Mouse (Mus musculus): ENCODE measurements at regions not wholly inside any gene's neighbourhood (a gene's known extent, or its start where the extent isn't known, plus 50 kb on each side); places are given as distances from the start of the nearest gene placed in this dataset.

DNA sequence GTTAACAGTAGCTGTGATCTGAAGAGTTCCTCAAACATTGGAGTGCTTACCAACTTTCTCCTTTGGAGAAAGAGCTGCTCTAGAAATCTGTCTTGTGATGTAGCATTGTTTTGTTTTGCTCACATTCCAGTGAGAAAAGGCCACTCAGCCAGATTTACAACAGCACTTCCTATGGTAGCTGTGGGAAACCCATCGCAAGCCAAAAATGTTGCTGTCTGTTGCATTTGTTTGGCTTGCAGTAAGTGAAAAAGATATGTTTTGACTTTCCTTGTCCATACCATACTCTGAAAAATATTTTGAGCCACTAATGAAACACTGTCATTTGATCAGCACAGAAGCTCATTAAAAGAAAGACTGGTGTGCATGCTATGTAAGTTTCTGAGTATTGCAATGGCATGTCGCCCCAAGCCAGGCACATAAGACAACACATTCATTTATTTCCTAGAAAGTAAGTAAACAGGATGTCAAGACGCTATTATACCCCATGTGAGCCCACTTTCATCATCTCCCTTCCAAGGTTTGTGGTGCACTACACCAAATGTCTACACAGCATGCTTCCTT lies 66.2 kb downstream of the Car2 start:
- no peak for DNase-seq (ENCODE audit: low spot score)
- no peak overlapping the region for H3K4me3 ChIP-seq (ENCODE audit: low read depth, low read length)
- no peaks in the 10 kb centered on the region for H3K27me3 ChIP-seq (replicated peaks; ENCODE audit: control insufficient read depth, insufficient read depth, low read length)
- H3K9ac ChIP-seq (ENCODE audit: low read length): no peak overlapping the region
- ATAC-seq (replicated peaks; ENCODE audit: low FRiP score, low TSS enrichment, low read depth): no peak
- no peaks in the 10 kb centered on the region for H3K4me1 ChIP-seq (replicated peaks; ENCODE audit: control insufficient read depth, insufficient read depth, low read length)
- no peak overlapping the region for H3K4me2 ChIP-seq (ENCODE audit: low read length)
- H3K36me3 ChIP-seq (ENCODE audit: control insufficient read depth, insufficient read depth, low read length): no peaks in the 10 kb centered on the region
- no peak overlapping the region for H3K27ac ChIP-seq (ENCODE audit: low read depth)
- 61% methylated on average over 3 of the region's 3 CpGs for WGBS
- H3K9me3 ChIP-seq (ENCODE audit: control insufficient read depth, low read length): no peaks in the 10 kb centered on the region

DNA sequence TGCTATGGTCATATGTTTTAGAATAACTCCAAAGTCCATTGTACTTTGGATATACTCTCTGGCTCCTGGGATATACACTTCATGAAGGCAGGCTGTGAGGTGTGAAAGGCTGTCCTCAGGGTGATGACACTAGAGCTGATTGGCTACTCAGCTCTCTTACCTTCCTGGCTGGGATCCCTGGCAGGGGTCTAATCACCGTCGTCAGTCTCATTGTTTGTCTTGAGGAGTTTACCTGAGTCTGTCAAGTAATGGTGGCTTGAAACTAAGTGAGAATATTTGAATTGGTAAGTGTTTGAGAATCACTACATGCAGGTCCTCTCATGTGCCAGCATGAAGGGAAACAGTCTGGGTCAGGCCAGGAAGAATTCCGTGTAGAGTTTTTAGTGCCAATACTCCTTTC lies 66.9 kb downstream of the Car2 start:
- 44% methylated on average over 3 of the region's 3 CpGs for WGBS
- no peaks in the 10 kb centered on the region for H3K27me3 ChIP-seq (replicated peaks; ENCODE audit: control insufficient read depth, insufficient read depth, low read length)
- no peaks in the 10 kb centered on the region for H3K4me1 ChIP-seq (replicated peaks; ENCODE audit: control insufficient read depth, insufficient read depth, low read length)
- no peak overlapping the region for H3K27ac ChIP-seq (ENCODE audit: low read depth)
- H3K4me3 ChIP-seq (ENCODE audit: low read depth, low read length): no peak overlapping the region
- ATAC-seq (replicated peaks; ENCODE audit: low FRiP score, low TSS enrichment, low read depth): no peak
- H3K36me3 ChIP-seq (ENCODE audit: control insufficient read depth, insufficient read depth, low read length): no peaks in the 10 kb centered on the region
- H3K9ac ChIP-seq (ENCODE audit: low read length): no peak overlapping the region
- no peak overlapping the region for H3K4me2 ChIP-seq (ENCODE audit: low read length)
- no peaks in the 10 kb centered on the region for H3K9me3 ChIP-seq (ENCODE audit: control insufficient read depth, low read length)
- no peak for DNase-seq (ENCODE audit: low spot score)

DNA sequence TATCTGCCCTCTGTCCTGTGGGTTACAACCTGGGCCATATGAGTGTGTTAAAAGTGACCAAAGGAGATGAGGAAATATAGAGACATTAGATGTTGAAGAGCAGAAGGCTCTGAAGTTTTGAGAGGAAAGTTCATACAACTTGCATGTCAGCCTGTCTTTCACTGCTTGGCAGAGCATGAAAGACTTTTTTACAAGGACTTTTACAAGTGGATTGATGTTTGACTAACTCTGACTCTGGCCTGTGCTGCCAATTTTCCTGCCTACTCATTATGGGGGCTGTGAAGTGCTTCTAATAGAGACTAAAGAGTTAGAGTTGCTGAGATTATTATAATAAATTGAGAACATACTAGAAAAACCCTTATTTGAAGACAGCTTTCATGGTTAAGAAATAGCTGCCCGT lies 71.4 kb downstream of the Car2 start:
- no peak overlapping the region for H3K9ac ChIP-seq (ENCODE audit: low read length)
- WGBS: 82% methylated on average over 1 of the region's 1 CpGs
- DNase-seq (ENCODE audit: low spot score) (no peak), ATAC-seq (replicated peaks; ENCODE audit: low FRiP score, low TSS enrichment, low read depth) (no peak)
- H3K4me3 ChIP-seq (ENCODE audit: low read depth, low read length): no peak overlapping the region
- H3K27ac ChIP-seq (ENCODE audit: low read depth): no peak overlapping the region
- H3K4me2 ChIP-seq (ENCODE audit: low read length): no peak overlapping the region
- no peaks in the 10 kb centered on the region for H3K4me1 ChIP-seq (replicated peaks; ENCODE audit: control insufficient read depth, insufficient read depth, low read length)
- H3K9me3 ChIP-seq (ENCODE audit: control insufficient read depth, low read length): no peaks in the 10 kb centered on the region
- H3K27me3 ChIP-seq (replicated peaks; ENCODE audit: control insufficient read depth, insufficient read depth, low read length): no peaks in the 10 kb centered on the region
- H3K36me3 ChIP-seq (ENCODE audit: control insufficient read depth, insufficient read depth, low read length): no peaks in the 10 kb centered on the region

DNA sequence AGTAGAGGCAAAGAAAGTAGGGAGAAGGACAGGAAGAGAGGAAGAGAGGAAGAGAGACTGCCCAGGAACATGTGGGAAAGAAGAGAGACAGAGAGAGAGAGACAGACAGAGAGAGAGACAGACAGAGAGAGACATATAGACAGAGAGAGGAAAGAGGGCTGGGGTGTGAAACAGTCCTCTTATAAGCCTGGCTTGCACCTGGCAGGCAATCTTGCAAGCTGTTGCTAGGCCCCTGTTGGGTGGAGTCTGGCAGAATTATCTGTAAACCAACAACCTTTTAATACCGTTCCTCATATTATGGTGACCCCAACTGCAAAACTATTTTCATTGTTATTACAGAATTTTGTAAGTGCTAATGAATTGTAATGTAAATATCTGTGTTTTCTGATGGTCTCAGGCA lies 72.2 kb downstream of the Car2 start:
- Histone ChIP-seq H3K27me3 (replicated peaks; ENCODE audit: control insufficient read depth, insufficient read depth, low read length) (no peaks in the 10 kb centered on the region), H3K4me1 (replicated peaks; ENCODE audit: control insufficient read depth, insufficient read depth, low read length) (no peaks in the 10 kb centered on the region), H3K9ac (ENCODE audit: low read length) (no peak overlapping the region), H3K36me3 (ENCODE audit: control insufficient read depth, insufficient read depth, low read length) (no peaks in the 10 kb centered on the region), H3K27ac (ENCODE audit: low read depth) (no peak overlapping the region), H3K9me3 (ENCODE audit: control insufficient read depth, low read length) (no peaks in the 10 kb centered on the region), H3K4me3 (ENCODE audit: low read depth, low read length) (no peak overlapping the region), H3K4me2 (ENCODE audit: low read length) (no peak overlapping the region)
- ATAC-seq (replicated peaks; ENCODE audit: low FRiP score, low TSS enrichment, low read depth) (no peak), DNase-seq (ENCODE audit: low spot score) (no peak)
- 49% methylated on average over 1 of the region's 1 CpGs for WGBS

DNA sequence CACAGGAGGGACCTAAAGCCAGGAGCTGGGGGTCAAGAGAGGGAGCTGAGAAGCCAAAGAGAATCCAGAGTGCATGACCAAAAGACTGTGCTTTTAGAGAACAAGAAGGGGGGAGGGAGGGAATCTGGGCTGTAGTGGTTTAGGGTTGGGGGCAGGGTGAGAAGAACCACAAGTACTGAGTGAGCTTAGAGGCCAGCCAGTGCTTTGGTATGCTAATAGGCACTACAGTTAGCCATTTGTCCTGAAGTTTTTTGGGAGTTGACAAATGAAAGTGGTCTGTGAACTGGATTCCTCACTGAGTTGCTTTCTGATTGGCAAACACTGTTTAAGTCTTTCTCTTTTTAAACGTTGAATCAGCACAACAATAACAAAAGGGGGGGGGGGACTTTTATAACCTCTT lies 73.5 kb downstream of the Car2 start:
- H3K9me3 ChIP-seq (ENCODE audit: control insufficient read depth, low read length): no peaks in the 10 kb centered on the region
- no peak overlapping the region for H3K27ac ChIP-seq (ENCODE audit: low read depth)
- no peaks in the 10 kb centered on the region for H3K36me3 ChIP-seq (ENCODE audit: control insufficient read depth, insufficient read depth, low read length)
- H3K4me2 ChIP-seq (ENCODE audit: low read length): no peak overlapping the region
- WGBS: 10% methylated on average over 1 of the region's 1 CpGs
- no peak overlapping the region for H3K9ac ChIP-seq (ENCODE audit: low read length)
- no peaks in the 10 kb centered on the region for H3K4me1 ChIP-seq (replicated peaks; ENCODE audit: control insufficient read depth, insufficient read depth, low read length)
- DNase-seq (ENCODE audit: low spot score) (no peak), ATAC-seq (replicated peaks; ENCODE audit: low FRiP score, low TSS enrichment, low read depth) (no peak)
- H3K4me3 ChIP-seq (ENCODE audit: low read depth, low read length): no peak overlapping the region
- H3K27me3 ChIP-seq (replicated peaks; ENCODE audit: control insufficient read depth, insufficient read depth, low read length): no peaks in the 10 kb centered on the region

DNA sequence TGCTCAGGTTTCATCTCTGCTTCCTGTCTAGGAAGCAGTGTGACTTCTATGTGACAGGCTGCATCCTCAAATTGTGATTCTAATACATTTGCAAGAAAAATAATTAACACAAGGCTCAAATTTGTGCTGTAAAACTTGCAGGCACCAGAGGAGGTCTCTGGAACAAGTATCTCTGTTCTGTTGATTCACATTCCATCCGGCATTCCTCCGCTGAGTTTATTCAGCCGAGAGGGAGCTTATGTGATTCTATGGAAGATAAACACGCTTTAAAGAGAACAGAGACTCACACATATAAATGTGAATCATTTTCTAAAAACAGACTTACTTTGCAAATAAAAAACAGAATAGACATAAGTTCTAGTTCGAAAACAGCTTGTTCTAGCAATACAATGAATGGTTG lies 78.7 kb downstream of the Car2 start:
- H3K4me1 ChIP-seq (replicated peaks; ENCODE audit: control insufficient read depth, insufficient read depth, low read length): no peaks in the 10 kb centered on the region
- no peak for DNase-seq (ENCODE audit: low spot score)
- H3K4me3 ChIP-seq (ENCODE audit: low read depth, low read length): no peak overlapping the region
- no peak overlapping the region for H3K4me2 ChIP-seq (ENCODE audit: low read length)
- 48% methylated on average over 5 of the region's 5 CpGs for WGBS
- no peaks in the 10 kb centered on the region for H3K27me3 ChIP-seq (replicated peaks; ENCODE audit: control insufficient read depth, insufficient read depth, low read length)
- no peaks in the 10 kb centered on the region for H3K9me3 ChIP-seq (ENCODE audit: control insufficient read depth, low read length)
- H3K36me3 ChIP-seq (ENCODE audit: control insufficient read depth, insufficient read depth, low read length): no peaks in the 10 kb centered on the region
- ATAC-seq (replicated peaks; ENCODE audit: low FRiP score, low TSS enrichment, low read depth): no peak
- H3K27ac ChIP-seq (ENCODE audit: low read depth): no peak overlapping the region
- H3K9ac ChIP-seq (ENCODE audit: low read length): no peak overlapping the region

DNA sequence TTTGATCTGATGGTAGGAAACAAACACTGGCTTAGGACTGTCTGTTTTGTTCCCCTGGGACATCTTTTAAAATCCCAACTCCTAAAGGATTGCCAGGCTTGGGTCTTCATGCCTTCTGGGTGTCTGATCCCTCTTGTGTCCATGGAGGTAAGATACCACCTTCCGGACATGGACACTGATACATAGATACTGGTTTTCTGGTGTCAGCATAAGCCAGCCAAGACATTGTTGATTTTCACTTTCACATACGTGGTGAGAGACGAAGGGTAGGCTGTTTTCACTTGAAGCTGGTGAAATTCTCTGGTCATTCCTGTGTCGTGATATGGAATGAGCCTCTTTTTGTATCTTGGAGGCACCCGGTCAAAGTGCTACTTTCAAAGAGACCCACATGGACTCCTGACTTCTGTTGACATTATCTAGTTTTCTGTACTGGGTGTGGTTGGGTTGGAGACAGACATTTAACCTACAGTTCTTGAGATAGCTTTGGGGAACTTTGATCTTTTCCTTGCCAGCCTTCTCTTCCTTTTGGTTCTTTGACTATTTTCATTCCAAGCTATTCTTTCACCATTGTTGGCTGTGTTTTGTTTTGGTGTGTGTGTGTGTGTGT lies 79.5 kb downstream of the Car2 start:
- H3K4me1 ChIP-seq (replicated peaks; ENCODE audit: control insufficient read depth, insufficient read depth, low read length): no peaks in the 10 kb centered on the region
- no peaks in the 10 kb centered on the region for H3K36me3 ChIP-seq (ENCODE audit: control insufficient read depth, insufficient read depth, low read length)
- no peak overlapping the region for H3K27ac ChIP-seq (ENCODE audit: low read depth)
- H3K4me3 ChIP-seq (ENCODE audit: low read depth, low read length): no peak overlapping the region
- 79% methylated on average over 5 of the region's 5 CpGs for WGBS
- H3K27me3 ChIP-seq (replicated peaks; ENCODE audit: control insufficient read depth, insufficient read depth, low read length): no peaks in the 10 kb centered on the region
- no peak overlapping the region for H3K9ac ChIP-seq (ENCODE audit: low read length)
- no peak for ATAC-seq (replicated peaks; ENCODE audit: low FRiP score, low TSS enrichment, low read depth)
- no peak for DNase-seq (ENCODE audit: low spot score)
- H3K4me2 ChIP-seq (ENCODE audit: low read length): no peak overlapping the region
- H3K9me3 ChIP-seq (ENCODE audit: control insufficient read depth, low read length): no peaks in the 10 kb centered on the region

DNA sequence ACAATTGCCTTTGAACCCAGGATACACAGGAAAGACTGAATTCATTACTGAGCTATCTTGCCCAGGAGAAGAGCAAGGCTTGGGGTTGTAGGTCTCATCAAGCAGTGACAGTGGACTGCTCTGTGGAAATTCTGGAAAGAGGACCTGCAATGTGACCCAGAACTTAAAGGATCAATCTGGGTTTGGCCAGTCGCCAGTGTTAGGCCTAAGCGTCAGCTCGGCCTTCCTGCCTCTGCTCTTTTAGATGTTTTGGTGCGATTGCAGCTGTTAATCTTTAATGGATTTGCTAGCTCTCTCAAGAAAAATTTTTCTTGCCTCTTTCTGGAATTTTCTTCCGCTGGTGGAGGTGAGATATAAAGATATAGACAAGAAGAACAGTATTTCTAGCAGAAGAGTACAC lies 81.2 kb downstream of the Car2 start:
- no peaks in the 10 kb centered on the region for H3K9me3 ChIP-seq (ENCODE audit: control insufficient read depth, low read length)
- DNase-seq (ENCODE audit: low spot score) (no peak), ATAC-seq (replicated peaks; ENCODE audit: low FRiP score, low TSS enrichment, low read depth) (no peak)
- no peaks in the 10 kb centered on the region for H3K36me3 ChIP-seq (ENCODE audit: control insufficient read depth, insufficient read depth, low read length)
- no peak overlapping the region for H3K9ac ChIP-seq (ENCODE audit: low read length)
- no peaks in the 10 kb centered on the region for H3K4me1 ChIP-seq (replicated peaks; ENCODE audit: control insufficient read depth, insufficient read depth, low read length)
- H3K4me2 ChIP-seq (ENCODE audit: low read length): no peak overlapping the region
- no peaks in the 10 kb centered on the region for H3K27me3 ChIP-seq (replicated peaks; ENCODE audit: control insufficient read depth, insufficient read depth, low read length)
- no peak overlapping the region for H3K4me3 ChIP-seq (ENCODE audit: low read depth, low read length)
- H3K27ac ChIP-seq (ENCODE audit: low read depth): no peak overlapping the region
- WGBS: 66% methylated on average over 5 of the region's 5 CpGs

DNA sequence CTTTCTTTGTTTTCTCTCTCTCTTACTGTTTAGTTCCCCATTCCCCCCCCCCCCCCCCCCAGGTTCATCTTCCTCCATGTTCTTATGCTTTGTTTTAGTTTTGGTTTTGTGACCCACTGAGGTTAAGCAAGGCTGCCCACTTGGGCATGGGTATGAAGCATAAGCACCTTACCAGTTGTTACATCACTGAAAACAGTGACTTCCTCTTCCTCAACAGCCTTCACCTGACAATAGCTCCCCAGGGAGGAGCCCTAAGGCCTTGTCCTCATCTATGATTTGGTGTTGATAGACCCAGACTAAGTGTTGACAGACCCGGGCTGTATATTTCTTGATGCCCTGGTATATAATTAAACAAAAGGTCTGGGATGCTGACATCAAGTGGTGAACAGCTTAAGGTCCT lies 82.3 kb downstream of the Car2 start:
- 91% methylated on average over 1 of the region's 1 CpGs for WGBS
- DNase-seq (ENCODE audit: low spot score): no peak
- ATAC-seq (replicated peaks; ENCODE audit: low FRiP score, low TSS enrichment, low read depth): no peak
- Histone ChIP-seq H3K36me3 (ENCODE audit: control insufficient read depth, insufficient read depth, low read length) (no peaks in the 10 kb centered on the region), H3K9ac (ENCODE audit: low read length) (no peak overlapping the region), H3K4me1 (replicated peaks; ENCODE audit: control insufficient read depth, insufficient read depth, low read length) (no peaks in the 10 kb centered on the region), H3K27ac (ENCODE audit: low read depth) (no peak overlapping the region), H3K27me3 (replicated peaks; ENCODE audit: control insufficient read depth, insufficient read depth, low read length) (no peaks in the 10 kb centered on the region), H3K9me3 (ENCODE audit: control insufficient read depth, low read length) (no peaks in the 10 kb centered on the region), H3K4me2 (ENCODE audit: low read length) (no peak overlapping the region), H3K4me3 (ENCODE audit: low read depth, low read length) (no peak overlapping the region)
